Mouse (Mus musculus) adrenal gland, adult 18-20 months (tissue): ENCODE measurements around the gene Plcl2. TPM values are rescaled to one million over a fixed set of nuclear protein-coding genes. Genes with fewer than 3 reads are reported as not detected.
A peak's percentile ranks its signal among the peaks of the same experiment; 100 is the strongest.

Source experiments
- DNase-seq, 2 experiments: peaks; one replicate each; pipeline ENCODE4 v3.0.0; 2021 to 2022; ENCODE audit warnings: low spot score in 2 of 2
- long read RNA-seq, 2 experiments: library from polyadenylated mRNA; stranded (forward); transcript quantifications; one replicate each; pipeline ENCODE4 v2.0.0; 2021
- total RNA-seq, 2 experiments: library from RNA; stranded (reverse); gene quantifications; 1 replicate in 1 of 2; 2 replicates in 1 of 2; pipeline ENCODE4 v1.2.3; 2021

Gene Plcl2
- 10 to 100 TPM; 48.7 to 58.0 TPM for total RNA-seq
- long read RNA-seq, experiment 1, full-length matches to known transcripts, result 19 of 41 reads
- long read RNA-seq, experiment 1, partial matches to known transcripts, result 5 of 41 reads
- long read RNA-seq, experiment 1, other reads (novel, unspliced or antisense), result 17 of 41 reads
- long read RNA-seq, experiment 2, full-length matches to known transcripts, result 35 of 85 reads
- long read RNA-seq, experiment 2, partial matches to known transcripts, result 20 of 85 reads
- long read RNA-seq, experiment 2, other reads (novel, unspliced or antisense), result 30 of 85 reads

- DNase-seq, result peak; percentile 64 to 74
Observed at GRCm38 (mm10) chr17:50509251-50510104, at the start of gene Plcl2. Gene Plcl2 (plus strand): TSS chr17:50509403.

GRCm38 (mm10) chr17:50460301-50460700, 48.9 kb upstream of the Plcl2 start:
- DNase-seq, result no peak

GRCm38 (mm10) chr17:50467438-50467837, 41.8 kb upstream of the Plcl2 start:
- no peak for DNase-seq

GRCm38 (mm10) chr17:50469126-50469525, 40.1 kb upstream of the Plcl2 start:
- DNase-seq, result no peak

GRCm38 (mm10) chr17:50469543-50470431, 39.4 kb upstream of the Plcl2 start:
- DNase-seq, result no peak

- DNase-seq, result peak in 1 of 2 experiments; percentile 41
Observed at GRCm38 (mm10) chr17:50470432-50471078, 38.6 kb upstream of the Plcl2 start.

- no peak for DNase-seq
Observed at GRCm38 (mm10) chr17:50471230-50471629, 38.0 kb upstream of the Plcl2 start.

- no peak for DNase-seq
Observed at GRCm38 (mm10) chr17:50477277-50477676, 31.9 kb upstream of the Plcl2 start.

- DNase-seq, result no peak
Observed at GRCm38 (mm10) chr17:50480867-50481266, 28.3 kb upstream of the Plcl2 start.

- no peak for DNase-seq
Observed at GRCm38 (mm10) chr17:50483700-50484099, 25.5 kb upstream of the Plcl2 start.

GRCm38 (mm10) chr17:50484981-50485380, 24.2 kb upstream of the Plcl2 start:
- DNase-seq, result no peak

GRCm38 (mm10) chr17:50487058-50487618, 22.1 kb upstream of the Plcl2 start:
- DNase-seq, result no peak

- DNase-seq, result no peak
Observed at GRCm38 (mm10) chr17:50487670-50488069, 21.5 kb upstream of the Plcl2 start.

GRCm38 (mm10) chr17:50488406-50488805, 20.8 kb upstream of the Plcl2 start:
- no peak for DNase-seq

GRCm38 (mm10) chr17:50488895-50489294, 20.3 kb upstream of the Plcl2 start:
- DNase-seq, result no peak

- DNase-seq, result no peak
Observed at GRCm38 (mm10) chr17:50490644-50491430, 18.4 kb upstream of the Plcl2 start.

- no peak for DNase-seq
Observed at GRCm38 (mm10) chr17:50491496-50491895, 17.7 kb upstream of the Plcl2 start.

GRCm38 (mm10) chr17:50495216-50495889, 13.8 kb upstream of the Plcl2 start:
- peak in 1 of 2 experiments; percentile 47 for DNase-seq
